Mouse (Mus musculus) embryo, embryonic 11.5 days (tissue): ENCODE measurements around the gene Akap6.

ENCODE experiments used
- DNase-seq: peaks from one replicate; pipeline ENCODE4 v3.0.0-alpha.2; 2012; ENCODE audit warnings: low read depth, low spot score

Gene Akap6

GRCm38 (mm10) chr12:53144760-53145159 is 445.6 kb downstream of the Akap6 start:
- no peak for DNase-seq

- DNase-seq, result no peak
These were observed 446.3 kb downstream of the Akap6 start for GRCm38 (mm10) chr12:53145516-53145915.

- DNase-seq, result no peak
These were observed 447.4 kb downstream of the Akap6 start for GRCm38 (mm10) chr12:53146460-53147050.

GRCm38 (mm10) chr12:53147696-53148095 is 448.5 kb downstream of the Akap6 start:
- no peak for DNase-seq

- DNase-seq, result no peak
These were observed 469.2 kb downstream of the Akap6 start for GRCm38 (mm10) chr12:53168189-53169003.

GRCm38 (mm10) chr12:53191435-53191834 is 492.3 kb downstream of the Akap6 start:
- DNase-seq, result no peak

- DNase-seq, result no peak
These were observed 494.5 kb downstream of the Akap6 start for GRCm38 (mm10) chr12:53193664-53194063.
